Mouse (Mus musculus): ENCODE measurements at regions not wholly inside any gene's neighbourhood (a gene's known extent, or its start where the extent isn't known, plus 50 kb on each side); places are given as distances from the start of the nearest gene placed in this dataset.
A peak's percentile ranks its signal among the peaks of the same experiment; 100 is the strongest.

- no peak for DNase-seq
These were observed 132.2 kb upstream of the B3gat2 start for GRCm38 (mm10) chr1:23629366-23629765.

DNA sequence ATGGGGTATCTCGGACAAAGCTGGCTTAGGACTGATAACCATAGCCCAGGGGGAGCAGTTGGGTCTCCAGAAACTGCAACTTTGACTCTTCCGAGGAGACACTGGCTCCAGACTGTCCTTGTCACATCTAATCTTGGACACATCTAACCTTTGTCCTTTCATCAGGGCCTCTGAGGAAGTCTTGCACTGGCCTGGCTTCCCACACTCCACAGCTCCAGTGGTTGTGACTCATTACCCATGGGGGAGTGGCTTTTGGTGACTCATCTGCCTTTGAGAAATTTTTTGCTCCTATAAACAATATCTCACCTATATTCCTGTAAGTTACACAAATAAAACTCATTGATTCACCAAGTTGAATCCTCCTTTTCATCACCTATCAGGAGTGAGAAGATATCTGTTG, 116.5 kb upstream of the B3gat2 start:
- DNase-seq: no peak

GRCm38 (mm10) chr1:23648875-23649506, 112.6 kb upstream of the B3gat2 start:
- no peak for DNase-seq

DNA sequence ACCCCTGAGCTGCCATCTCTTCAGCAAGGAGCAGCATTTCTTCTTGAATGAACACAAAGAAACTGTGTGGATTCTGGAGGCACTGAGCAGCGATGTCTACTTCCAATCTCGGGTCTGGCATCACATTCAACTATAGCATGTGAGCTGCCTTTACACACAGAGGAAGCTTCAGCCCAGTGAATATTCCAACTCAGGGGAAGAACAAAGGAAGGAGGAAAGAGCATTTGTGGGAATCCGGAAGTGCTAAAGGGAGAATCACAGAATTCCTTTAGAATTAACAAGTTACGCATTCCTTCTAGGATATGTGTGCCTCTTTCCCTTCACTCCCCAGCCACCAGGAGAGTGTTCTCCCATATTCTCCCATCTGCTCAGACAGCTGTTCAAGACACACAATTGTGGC, 111.7 kb upstream of the B3gat2 start:
- no peak for DNase-seq

DNA sequence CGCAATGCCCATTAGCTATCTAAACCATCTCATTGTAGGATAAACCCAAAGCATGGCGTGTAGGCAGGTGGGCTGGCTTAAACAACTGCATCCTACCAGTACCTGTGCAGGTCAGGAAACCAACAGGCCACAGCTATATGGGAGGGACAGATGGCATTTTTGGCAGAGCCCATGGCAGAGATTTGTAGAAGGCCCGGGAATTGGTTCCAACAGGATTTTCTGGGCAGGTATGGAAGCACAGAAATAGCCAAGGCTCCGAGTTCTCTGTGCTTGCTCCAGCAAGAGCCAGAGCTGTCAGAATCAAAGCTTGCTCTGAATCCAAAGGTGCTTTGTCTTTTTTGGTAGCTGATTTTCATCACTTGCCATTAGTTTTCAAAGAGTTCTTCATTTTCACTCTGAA, 107.9 kb upstream of the B3gat2 start:
- DNase-seq: no peak

GRCm38 (mm10) chr1:23655768-23656167, 105.8 kb upstream of the B3gat2 start:
- no peak for DNase-seq

DNA sequence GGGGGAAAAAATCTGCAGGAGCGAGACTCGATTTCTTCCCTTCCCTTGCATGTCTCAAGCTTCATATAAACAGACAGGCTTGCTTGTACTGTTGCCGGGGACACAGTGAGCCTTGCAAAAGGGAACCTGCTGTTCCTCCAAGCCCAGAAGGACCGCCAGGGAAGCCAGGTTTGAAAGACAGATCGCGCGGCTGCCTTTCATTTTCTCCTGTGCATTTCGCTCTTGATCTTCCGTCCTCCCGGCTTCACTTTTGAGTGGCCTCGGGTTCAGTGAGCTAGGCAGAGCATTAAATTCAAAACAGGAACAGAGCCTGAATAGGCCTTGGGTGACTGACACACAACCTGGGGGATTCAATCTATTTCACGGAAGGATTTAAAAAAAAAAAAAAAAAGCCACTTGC, 105.3 kb upstream of the B3gat2 start:
- peak in 1 of 2 experiments; percentile 10 for DNase-seq

DNA sequence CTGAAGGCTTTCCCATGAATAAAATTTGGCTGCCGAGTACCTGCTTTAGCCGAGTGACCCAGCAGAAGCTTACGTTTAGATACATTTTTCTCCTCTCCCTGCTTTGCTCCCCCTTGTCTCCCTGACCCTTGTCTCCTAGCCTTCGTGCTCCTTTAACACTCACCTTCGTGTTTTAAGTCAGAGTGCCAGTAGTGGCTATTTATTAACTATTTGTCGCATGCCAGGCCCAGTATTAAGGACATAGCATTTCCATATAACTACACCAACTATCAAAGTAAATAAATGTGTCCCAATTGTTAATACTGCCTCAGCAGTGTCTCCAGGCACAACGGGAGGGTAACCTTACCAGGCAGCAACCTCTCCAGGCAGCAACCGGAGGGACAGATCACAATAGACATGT, 104.8 kb upstream of the B3gat2 start:
- no peak for DNase-seq

DNA sequence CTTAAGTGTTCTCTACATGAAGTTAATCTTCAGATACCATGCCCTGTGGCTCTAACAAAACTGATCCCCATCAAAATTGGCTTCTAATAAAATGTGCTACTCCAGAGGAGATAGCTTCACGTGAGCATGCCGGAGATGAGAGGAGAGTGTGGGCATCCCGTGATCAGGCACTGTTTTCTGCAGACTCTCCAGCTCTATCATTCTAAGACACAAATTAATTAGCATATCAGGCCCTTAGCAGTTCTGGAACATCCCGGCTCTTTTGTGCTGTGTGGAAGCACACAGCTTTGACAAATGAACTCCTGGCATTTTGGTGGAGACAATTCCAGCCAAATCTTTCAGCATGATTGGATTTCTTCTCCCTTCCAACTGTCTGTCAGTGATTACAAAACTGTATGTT, 91.0 kb upstream of the B3gat2 start:
- DNase-seq: no peak

DNA sequence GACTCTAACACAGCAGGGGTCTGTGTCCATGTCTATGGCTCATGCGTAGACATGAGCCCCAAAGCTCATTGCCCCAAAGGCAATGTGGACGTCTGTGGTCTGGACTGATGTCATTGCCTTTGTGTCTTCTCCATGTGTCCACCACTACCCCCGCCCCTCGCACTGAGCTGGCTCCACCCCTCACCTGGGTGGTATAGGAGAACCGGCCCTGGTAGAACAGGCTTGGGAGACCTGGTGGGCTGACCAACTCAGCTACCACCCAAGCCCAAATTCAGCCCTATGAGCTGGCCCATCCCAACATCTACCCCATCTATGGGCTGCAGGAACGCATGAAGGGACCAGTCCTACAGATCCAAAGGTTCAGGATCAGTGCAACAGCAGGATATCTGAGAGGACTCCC, 87.2 kb upstream of the B3gat2 start:
- DNase-seq: no peak

DNA sequence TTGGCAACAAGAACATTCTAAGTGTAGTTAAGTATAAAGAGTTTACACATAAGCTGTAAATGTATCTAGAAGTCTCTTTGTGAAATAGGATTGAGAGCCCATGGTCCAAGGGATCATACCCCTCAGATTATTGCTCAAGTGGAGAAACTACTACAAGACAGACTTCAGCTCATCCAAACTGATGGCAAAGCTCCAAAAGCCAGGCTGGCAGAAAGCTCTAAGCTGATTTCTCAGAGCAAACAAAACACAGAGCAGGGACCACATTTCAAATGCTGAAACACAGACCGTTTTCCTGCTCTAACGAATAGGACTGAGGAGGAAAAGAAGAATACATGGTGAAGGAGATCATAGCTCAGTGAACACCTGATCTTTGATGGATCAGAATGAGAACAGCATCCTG, 85.3 kb upstream of the B3gat2 start:
- DNase-seq: no peak

DNA sequence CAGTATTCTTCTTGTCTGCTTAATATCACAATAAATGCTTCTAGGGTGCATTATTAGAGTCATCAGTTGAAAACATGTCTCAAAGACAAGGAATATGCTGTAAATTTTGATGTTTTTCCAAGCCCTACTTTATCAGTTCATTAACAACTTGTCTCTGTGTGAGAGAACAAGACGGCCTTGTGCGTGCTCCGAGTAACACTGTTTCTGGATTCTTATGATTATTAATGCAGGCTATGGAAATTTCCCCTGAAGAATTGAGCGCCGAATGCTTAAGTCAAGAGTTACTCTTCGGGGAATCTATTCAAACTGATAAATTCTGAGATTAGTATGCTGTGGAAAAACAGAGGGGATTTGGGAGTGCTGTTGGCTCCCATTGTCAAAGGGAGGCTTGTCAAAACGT, 72.2 kb upstream of the B3gat2 start:
- DNase-seq: no peak

GRCm38 (mm10) chr1:23705489-23705888, 56.1 kb upstream of the B3gat2 start:
- peak; percentile 70 to 75 for DNase-seq

DNA sequence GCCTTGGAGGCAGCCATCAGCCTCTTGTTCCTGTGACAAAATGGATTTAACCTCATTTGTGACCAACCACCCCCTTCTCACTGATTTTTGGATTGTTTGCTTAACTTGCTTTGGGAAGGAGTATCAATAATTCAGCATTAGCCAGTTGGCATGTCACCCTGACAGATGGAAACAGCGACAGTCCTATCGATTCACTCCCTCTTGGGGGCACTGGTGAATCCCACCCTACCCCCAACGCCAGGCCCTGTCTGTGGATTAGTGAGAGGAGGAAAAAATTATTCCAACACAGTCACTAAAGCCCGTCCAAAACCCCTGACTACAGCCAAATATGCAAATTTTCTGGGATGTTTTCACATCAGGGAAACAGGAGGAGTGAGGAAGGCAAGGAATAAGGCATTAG, 55.1 kb upstream of the B3gat2 start:
- DNase-seq: no peak

Measured in kidney, postnatal 4 days (tissue).